Mouse (Mus musculus) limb, embryonic 11.5 days (tissue): ENCODE data around the gene Tbx18. TPM values are rescaled to one million over a fixed set of nuclear protein-coding genes. Genes with fewer than 3 reads are reported as not detected.

Source experiments
- ATAC-seq: fragments of 200-750 bp; cut with Nextera tagmentation; 2 replicates; pipeline ENCODE4 v1.8.0; 2017; ENCODE audit warnings: low read depth; ENCODE audit not compliant: insufficient number of reproducible peaks, low FRiP score, low TSS enrichment
- DNase-seq: peaks from one replicate; pipeline ENCODE4 v3.0.0-alpha.2; 2015; ENCODE audit warnings: low spot score
- H3K27ac ChIP-seq: fragments of 300-500 bp; sonication (generic); replicated peaks from 2 replicates; pipeline ENCODE4 v1.5.1; 2014; ENCODE audit warnings: low read depth, mild to moderate bottlenecking, low read length
- H3K27me3 ChIP-seq: fragments of 300-500 bp; sonication (generic); 2 replicates; pipeline ENCODE4 v1.6.1; 2014; ENCODE audit warnings: mild to moderate bottlenecking, low read length, mixed read lengths; ENCODE audit not compliant: control insufficient read depth, insufficient read depth
- H3K36me3 ChIP-seq: fragments of 300-500 bp; sonication (generic); 2 replicates; pipeline ENCODE4 v1.6.1; 2014; ENCODE audit warnings: mild to moderate bottlenecking, low read length, moderate library complexity, mixed read lengths; ENCODE audit not compliant: control insufficient read depth, insufficient read depth
- H3K4me1 ChIP-seq: fragments of 300-500 bp; sonication (generic); 2 replicates; pipeline ENCODE4 v1.6.1; 2014; ENCODE audit warnings: low read length, mixed read lengths; ENCODE audit not compliant: control insufficient read depth, insufficient read depth
- H3K4me2 ChIP-seq: fragments of 300-500 bp; sonication (generic); 2 replicates; pipeline ENCODE4 v1.6.1; 2014; ENCODE audit warnings: low read depth, mild to moderate bottlenecking, moderate library complexity; ENCODE audit not compliant: severe bottlenecking
- H3K4me3 ChIP-seq: fragments of 300-500 bp; sonication (generic); 2 replicates; pipeline ENCODE4 v1.5.1; 2014; ENCODE audit warnings: low read depth, low read length
- H3K9ac ChIP-seq: fragments of 300-500 bp; sonication (generic); 2 replicates; pipeline ENCODE4 v1.6.1; 2014; ENCODE audit warnings: mild to moderate bottlenecking, low read length
- H3K9me3 ChIP-seq: fragments of 300-500 bp; sonication (generic); 2 replicates; pipeline ENCODE4 v1.6.1; 2016; ENCODE audit warnings: low read length; ENCODE audit not compliant: control insufficient read depth
- WGBS: fragments of 180-500 bp; shearing (Covaris S2); extraction: QIAGEN DNeasy Blood & Tissue Kit; methylation state at CpG from one replicate; pipeline ENCODE4 v1.1.7; 2014; 5-methylcytosine and 5-hydroxymethylcytosine counted together
- polyA plus RNA-seq: library from polyadenylated mRNA; unstranded; fragments of >200 nt; fragmentation: Nextera tagmentation; extraction: Ambion mirVana; gene quantifications from 2 replicates; pipeline ENCODE4 v1.2.1, GENCODE M21; 2014

The Tbx18 gene
- polyA plus RNA-seq, result 33.4 and 38.0 TPM in 2 replicates

- peak within 1 kb of the TSS; percentile 73 for H3K4me2 ChIP-seq
- H3K4me1 ChIP-seq, result peaks cover 15% of the 10 kb centered on the region
- H3K36me3 ChIP-seq, result no peaks in the 10 kb centered on the region
- DNase-seq (peak; percentile 94), ATAC-seq (peak; percentile 82)
- H3K27me3 ChIP-seq, result peaks cover 27% of the 10 kb centered on the region
- H3K27ac ChIP-seq, result peak within 1 kb of the TSS; percentile 98
- H3K9me3 ChIP-seq, result no peaks in the 10 kb centered on the region
- WGBS, result 0% methylated on average over 27 of the region's 27 CpGs
- H3K9ac ChIP-seq, result peak within 1 kb of the TSS; percentile 99
- peak within 1 kb of the TSS; percentile 92 for H3K4me3 ChIP-seq
Measured at GRCm38 (mm10) chr9:87730961-87731535, at the start of gene Tbx18. Tbx18 (minus strand) TSS chr9:87731260.

GRCm38 (mm10) chr9:87773951-87774350 lies 42.9 kb upstream of the Tbx18 start:
- 54% methylated on average over 2 of the region's 2 CpGs for WGBS
- Histone ChIP-seq H3K9me3 (no peaks in the 10 kb centered on the region), H3K27me3 (no peaks in the 10 kb centered on the region), H3K4me2 (no peak overlapping the region), H3K27ac (no peak overlapping the region), H3K4me3 (no peak overlapping the region), H3K9ac (no peak overlapping the region), H3K4me1 (no peaks in the 10 kb centered on the region), H3K36me3 (no peaks in the 10 kb centered on the region)
- no peak for DNase-seq
- no peak for ATAC-seq

- H3K4me2 ChIP-seq, result no peak overlapping the region
- WGBS, result 77% methylated on average over 4 of the region's 4 CpGs
- H3K36me3 ChIP-seq, result no peaks in the 10 kb centered on the region
- no peak overlapping the region for H3K27ac ChIP-seq
- H3K9ac ChIP-seq, result no peak overlapping the region
- no peaks in the 10 kb centered on the region for H3K4me1 ChIP-seq
- H3K27me3 ChIP-seq, result no peaks in the 10 kb centered on the region
- no peaks in the 10 kb centered on the region for H3K9me3 ChIP-seq
- ATAC-seq, result no peak
- no peak for DNase-seq
- H3K4me3 ChIP-seq, result no peak overlapping the region
Measured at GRCm38 (mm10) chr9:87755621-87756020, 24.6 kb upstream of the Tbx18 start.

GRCm38 (mm10) chr9:87741599-87741998 lies 10.5 kb upstream of the Tbx18 start:
- ATAC-seq, result no peak
- no peak for DNase-seq
- Histone ChIP-seq H3K4me3 (no peak overlapping the region), H3K27ac (no peak overlapping the region), H3K9me3 (no peaks in the 10 kb centered on the region), H3K9ac (no peak overlapping the region), H3K36me3 (no peaks in the 10 kb centered on the region), H3K4me2 (no peak overlapping the region), H3K4me1 (peaks cover 12% of the 10 kb centered on the region; the same call in 1 of the 2 replicates), H3K27me3 (peaks cover 13% of the 10 kb centered on the region)
- WGBS, result 44% methylated on average over 8 of the region's 8 CpGs

- Histone ChIP-seq H3K4me3 (no peak overlapping the region), H3K27ac (no peak overlapping the region; the same call in 1 of the 2 replicates), H3K4me2 (peak overlapping the region; percentile 42), H3K4me1 (peaks cover 12% of the 10 kb centered on the region; the same call in 1 of the 2 replicates), H3K9ac (no peak overlapping the region), H3K9me3 (no peaks in the 10 kb centered on the region), H3K36me3 (no peaks in the 10 kb centered on the region), H3K27me3 (peaks cover 18% of the 10 kb centered on the region)
- WGBS, result 3% methylated on average over 11 of the region's 11 CpGs
- DNase-seq (peak; percentile 90), ATAC-seq (peak; percentile 64)
Measured at GRCm38 (mm10) chr9:87740667-87741066, 9.6 kb upstream of the Tbx18 start.

- Histone ChIP-seq H3K9me3 (no peaks in the 10 kb centered on the region), H3K36me3 (no peaks in the 10 kb centered on the region), H3K4me2 (peak overlapping the region; percentile 42), H3K4me1 (peaks cover 12% of the 10 kb centered on the region; the same call in 1 of the 2 replicates), H3K27ac (peak overlapping the region; percentile 69; the same call in 1 of the 2 replicates), H3K9ac (no peak overlapping the region), H3K27me3 (peaks cover 22% of the 10 kb centered on the region), H3K4me3 (no peak overlapping the region; the same call in 1 of the 2 replicates)
- DNase-seq (peak; percentile 68), ATAC-seq (0 out of 2 replicates have a peak, but pooled peaks have one; percentile 36)
- WGBS, result under 1% methylated on average over 20 of the region's 20 CpGs
Measured at GRCm38 (mm10) chr9:87740241-87740645, 9.2 kb upstream of the Tbx18 start.

GRCm38 (mm10) chr9:87739543-87740161 lies 8.6 kb upstream of the Tbx18 start:
- Histone ChIP-seq H3K4me1 (peaks cover 14% of the 10 kb centered on the region; the same call in 1 of the 2 replicates), H3K9ac (peak overlapping the region; percentile 43), H3K27ac (peak overlapping the region; percentile 69), H3K27me3 (peaks cover 24% of the 10 kb centered on the region), H3K36me3 (no peaks in the 10 kb centered on the region), H3K4me3 (peak overlapping the region; percentile 15), H3K9me3 (no peaks in the 10 kb centered on the region), H3K4me2 (peak overlapping the region; percentile 42)
- peak; percentile 61 for ATAC-seq
- DNase-seq, result peak; percentile 76
- under 1% methylated on average over 41 of the region's 41 CpGs for WGBS

- Histone ChIP-seq H3K4me1 (peaks cover 17% of the 10 kb centered on the region; the same call in 1 of the 2 replicates), H3K9me3 (no peaks in the 10 kb centered on the region), H3K36me3 (no peaks in the 10 kb centered on the region), H3K4me3 (peak overlapping the region; percentile 15), H3K27ac (peak overlapping the region; percentile 69), H3K9ac (peak overlapping the region; percentile 43), H3K27me3 (peaks cover 27% of the 10 kb centered on the region), H3K4me2 (peak overlapping the region; percentile 42)
- ATAC-seq (peak; percentile 3; the same call in 1 of the 2 replicates), DNase-seq (peak; percentile 58)
- under 1% methylated on average over 39 of the region's 39 CpGs for WGBS
Measured at GRCm38 (mm10) chr9:87738766-87739542, 7.9 kb upstream of the Tbx18 start.
